Mouse (Mus musculus) frontal cortex, adult (tissue): ENCODE data around the gene Bmt2.

Source experiments
- ATAC-seq: cut with Nextera tagmentation; 2 replicates; pipeline ENCODE4 v1.9.2; 2017; ENCODE audit warnings: mild to moderate bottlenecking, moderate library complexity, mixed read lengths; ENCODE audit not compliant: low TSS enrichment

The Bmt2 gene

GRCm38 (mm10) chr6:13617110-13617509 lies 60.7 kb downstream of the Bmt2 start:
- ATAC-seq = no peak

- ATAC-seq = no peak
These were observed 63.2 kb downstream of the Bmt2 start for GRCm38 (mm10) chr6:13614568-13614967.

GRCm38 (mm10) chr6:13613671-13614070 lies 64.1 kb downstream of the Bmt2 start:
- no peak for ATAC-seq

GRCm38 (mm10) chr6:13610869-13611268 lies 66.9 kb downstream of the Bmt2 start:
- no peak for ATAC-seq

GRCm38 (mm10) chr6:13609353-13610140 lies 68.2 kb downstream of the Bmt2 start:
- ATAC-seq = no peak

- ATAC-seq = peak; percentile 94
These were observed 69.9 kb downstream of the Bmt2 start, which contains the start of gene Tmem168 for GRCm38 (mm10) chr6:13607621-13608493. Gene Tmem168 (minus strand): TSS chr6:13608100.

- ATAC-seq = no peak
These were observed 70.7 kb downstream of the Bmt2 start for GRCm38 (mm10) chr6:13606921-13607620.

- ATAC-seq = no peak
These were observed 71.4 kb downstream of the Bmt2 start for GRCm38 (mm10) chr6:13606394-13606793.

- no peak for ATAC-seq
These were observed 74.6 kb downstream of the Bmt2 start for GRCm38 (mm10) chr6:13603134-13603533.

GRCm38 (mm10) chr6:13601587-13601986 lies 76.2 kb downstream of the Bmt2 start:
- peak; percentile 85 for ATAC-seq

GRCm38 (mm10) chr6:13598239-13598923 lies 79.4 kb downstream of the Bmt2 start:
- ATAC-seq = peak; percentile 90

- ATAC-seq = no peak
These were observed 84.9 kb downstream of the Bmt2 start for GRCm38 (mm10) chr6:13592729-13593345.

- ATAC-seq = no peak
These were observed 91.2 kb downstream of the Bmt2 start for GRCm38 (mm10) chr6:13586560-13586959.

GRCm38 (mm10) chr6:13586154-13586553 lies 91.6 kb downstream of the Bmt2 start:
- ATAC-seq = no peak

GRCm38 (mm10) chr6:13584788-13585187 lies 93.0 kb downstream of the Bmt2 start:
- ATAC-seq = no peak

GRCm38 (mm10) chr6:13582075-13582474 lies 95.7 kb downstream of the Bmt2 start:
- ATAC-seq = no peak
